Mouse (Mus musculus) small intestine, adult 2 months (tissue): ENCODE measurements around the gene Gfpt1. TPM values are rescaled to one million over a fixed set of nuclear protein-coding genes. Genes with fewer than 3 reads are reported as not detected.
"Not testable (repeated sequence)": the region's sequence is repeated elsewhere in the genome, so short reads cannot be mapped to it uniquely, and the experiment has no call there.

Source experiments
- H3K27ac ChIP-seq: fragments of 200-500 bp; 2 replicates; pipeline ENCODE4 v1.5.1; 2012; ENCODE audit warnings: low read depth, low read length, control low read depth, inconsistent platforms; ENCODE audit not compliant: insufficient read depth
- H3K27me3 ChIP-seq: fragments of 200-500 bp; 2 replicates; pipeline ENCODE4 v1.6.1; 2012; ENCODE audit warnings: mild to moderate bottlenecking, moderate library complexity, low read length, inconsistent platforms; ENCODE audit not compliant: control insufficient read depth, insufficient read depth
- H3K36me3 ChIP-seq: fragments of 200-500 bp; 2 replicates; pipeline ENCODE4 v1.6.1; 2012; ENCODE audit warnings: mild to moderate bottlenecking, low read length, control low read depth, inconsistent platforms; ENCODE audit not compliant: control insufficient read depth, insufficient read depth
- H3K4me1 ChIP-seq: fragments of 200-500 bp; 2 replicates; pipeline ENCODE4 v1.6.1; 2012; ENCODE audit warnings: low read length, inconsistent platforms, mixed read lengths; ENCODE audit not compliant: control insufficient read depth, insufficient read depth, insufficient read length
- H3K4me3 ChIP-seq: fragments of 200-500 bp; 2 replicates; pipeline ENCODE4 v1.5.1; 2012; ENCODE audit warnings: low read depth, mild to moderate bottlenecking, control low read depth, inconsistent platforms, low read length, moderate library complexity
- CTCF ChIP-seq: fragments of 200-500 bp; IDR thresholded peaks from 2 replicates; pipeline ENCODE4 v1.5.1; 2012; ENCODE audit warnings: low read depth, mild to moderate bottlenecking, control low read depth, inconsistent platforms, low read length, moderate library complexity, mixed read lengths; ENCODE audit not compliant: insufficient replicate concordance, insufficient read length; ENCODE audit errors: extremely low read depth
- POLR2A ChIP-seq: fragments of 200-500 bp; IDR thresholded peaks from 2 replicates; pipeline ENCODE4 v1.6.1; 2012; ENCODE audit warnings: low read depth, mild to moderate bottlenecking, control low read depth, inconsistent platforms, low read length, moderate library complexity
- WGBS: fragments of 180-500 bp; shearing (Covaris S2); methylation state at CpG from one replicate; pipeline ENCODE4 v1.1.7; 2018; 5-methylcytosine and 5-hydroxymethylcytosine counted together
- polyA plus RNA-seq: library from polyadenylated mRNA; depleted of rRNA; stranded (reverse); fragments of >200 nt; gene quantifications from 2 replicates; pipeline ENCODE4 v1.2.3, GENCODE M21; 2012

Gene Gfpt1
- polyA plus RNA-seq, 1 experiment = 16.0 TPM

DNA sequence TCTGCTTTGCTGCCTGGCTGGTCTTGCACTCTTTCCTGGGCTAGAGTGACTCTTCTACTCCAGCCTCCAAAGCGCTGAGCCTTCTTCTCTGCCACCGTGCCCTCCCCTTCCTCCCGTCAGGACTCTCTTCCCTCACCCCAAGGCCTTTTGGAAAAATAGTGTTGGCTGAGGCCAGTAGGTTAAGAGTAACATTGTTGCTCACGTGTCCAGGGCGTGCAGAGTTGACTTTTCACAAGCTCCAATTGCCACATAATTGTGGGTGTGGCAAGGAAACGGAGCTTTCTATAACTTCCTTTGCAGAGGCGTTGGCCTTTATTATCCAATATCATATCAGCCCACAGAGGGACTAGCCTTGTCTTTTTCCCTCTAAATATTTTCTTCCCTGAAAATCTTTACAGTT is 15.7 kb upstream of the Gfpt1 start:
- H3K27me3 ChIP-seq = no peaks in the 10 kb centered on the region
- peak overlapping the region; percentile 57 for H3K27ac ChIP-seq
- peaks cover 24% of the 10 kb centered on the region for H3K36me3 ChIP-seq
- TF ChIP-seq CTCF (no peak), POLR2A (no peak)
- peaks cover 25% of the 10 kb centered on the region; the same call in 1 of the 2 replicates for H3K4me1 ChIP-seq
- WGBS = 25% methylated on average over 7 of the region's 7 CpGs
- no peak overlapping the region for H3K4me3 ChIP-seq

DNA sequence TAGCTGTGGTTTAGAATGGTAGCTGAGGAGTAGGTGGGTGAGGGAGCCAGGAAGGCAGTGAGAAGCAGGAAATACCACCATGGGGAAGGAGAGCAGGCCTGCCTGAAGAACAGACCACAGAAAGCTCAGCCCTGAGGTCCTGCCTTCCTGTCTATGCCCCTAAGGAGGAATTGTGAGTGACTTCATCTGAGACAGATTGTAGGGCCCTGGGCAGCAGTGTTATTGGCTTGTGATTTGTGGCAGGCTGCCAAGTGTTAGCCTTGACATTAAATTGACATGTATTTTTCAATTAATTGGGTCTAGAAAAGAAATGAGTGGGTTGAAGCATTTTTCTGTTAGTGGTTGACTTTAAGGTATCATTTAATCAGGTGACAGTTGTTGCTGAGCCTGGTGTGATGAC is 13.8 kb upstream of the Gfpt1 start:
- H3K27ac ChIP-seq = no peak overlapping the region
- TF ChIP-seq CTCF (no peak), POLR2A (no peak)
- H3K4me3 ChIP-seq = no peak overlapping the region
- H3K36me3 ChIP-seq = peaks cover 13% of the 10 kb centered on the region
- no peaks in the 10 kb centered on the region for H3K27me3 ChIP-seq
- H3K4me1 ChIP-seq = peaks cover 36% of the 10 kb centered on the region; the same call in 1 of the 2 replicates

DNA sequence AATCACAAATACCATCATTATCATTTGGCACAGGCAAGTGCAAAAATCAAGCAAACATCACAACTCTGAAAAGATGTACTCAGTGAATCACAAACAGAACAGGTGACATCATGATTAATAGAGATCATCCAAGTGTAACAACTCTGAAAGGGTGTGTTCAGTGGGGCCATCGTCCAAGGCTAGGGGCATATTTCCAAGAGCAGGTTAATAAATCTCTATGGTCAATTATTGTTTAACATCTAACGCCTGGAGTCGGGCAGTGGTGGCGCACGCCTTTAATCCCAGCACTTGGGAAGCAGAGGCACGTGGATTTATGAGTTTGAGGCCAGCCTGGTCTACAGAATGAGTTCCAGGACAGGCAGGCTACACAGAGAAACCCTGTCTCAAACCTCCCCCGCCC is 11.3 kb upstream of the Gfpt1 start:
- not testable (repeated sequence) for H3K36me3 ChIP-seq, H3K4me3 ChIP-seq, H3K27me3 ChIP-seq
- WGBS = 25% methylated on average over 7 of the region's 7 CpGs
- H3K4me1 ChIP-seq = peaks cover 44% of the 10 kb centered on the region; the same call in 1 of the 2 replicates
- peak overlapping the region; percentile 57; the same call in 1 of the 2 replicates for H3K27ac ChIP-seq

DNA sequence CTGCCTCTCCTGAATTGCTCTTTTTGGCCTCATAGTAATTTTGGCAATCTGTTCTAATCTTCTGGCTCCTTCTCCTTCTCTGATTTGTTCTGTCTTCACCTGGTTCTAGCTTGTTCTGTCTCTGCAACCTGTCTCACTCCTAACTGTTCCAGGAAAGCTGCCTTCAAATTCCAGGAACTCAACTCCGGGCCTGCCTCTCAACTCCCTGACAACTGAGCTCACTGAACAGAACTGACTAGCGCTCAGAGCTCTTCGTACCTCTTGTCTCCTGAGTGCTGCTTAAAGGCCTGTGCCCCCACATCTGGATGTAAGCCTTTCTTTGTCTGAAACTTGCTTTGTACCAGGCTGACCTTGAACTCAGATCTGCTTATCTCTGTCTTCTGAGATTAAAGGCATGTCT is 10.2 kb upstream of the Gfpt1 start:
- TF ChIP-seq CTCF (no peak), POLR2A (no peak)
- Histone ChIP-seq H3K36me3 (no peaks in the 10 kb centered on the region), H3K27me3 (no peaks in the 10 kb centered on the region), H3K4me3 (no peak overlapping the region), H3K4me1 (peaks cover 41% of the 10 kb centered on the region; the same call in 1 of the 2 replicates), H3K27ac (no peak overlapping the region)
- 90% methylated on average over 3 of the region's 3 CpGs for WGBS

DNA sequence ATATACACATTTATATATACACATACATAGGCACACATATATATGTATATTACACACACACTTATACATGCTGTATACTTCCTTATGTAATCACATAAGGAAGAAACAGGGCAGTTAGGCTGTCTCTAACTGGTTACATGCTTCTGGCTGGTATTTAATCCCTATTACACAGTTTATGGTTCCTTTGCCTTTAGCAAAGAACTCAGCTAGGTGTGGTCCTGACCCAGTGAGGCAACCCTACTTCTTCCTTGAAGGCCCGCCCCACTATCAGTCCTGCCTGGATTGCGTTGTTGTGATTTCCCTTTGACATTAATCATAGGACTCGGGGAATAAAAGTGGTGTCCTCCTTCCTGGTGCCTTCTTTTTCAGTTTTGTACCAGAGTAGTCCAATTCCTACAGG is 8.3 kb upstream of the Gfpt1 start:
- H3K27ac ChIP-seq = peak overlapping the region; percentile 93
- peaks cover 41% of the 10 kb centered on the region; the same call in 1 of the 2 replicates for H3K4me1 ChIP-seq
- H3K4me3 ChIP-seq = no peak overlapping the region
- WGBS = 34% methylated on average over 3 of the region's 3 CpGs
- no peaks in the 10 kb centered on the region for H3K27me3 ChIP-seq
- TF ChIP-seq POLR2A = no peak
- no peak for TF ChIP-seq CTCF
- no peaks in the 10 kb centered on the region for H3K36me3 ChIP-seq

DNA sequence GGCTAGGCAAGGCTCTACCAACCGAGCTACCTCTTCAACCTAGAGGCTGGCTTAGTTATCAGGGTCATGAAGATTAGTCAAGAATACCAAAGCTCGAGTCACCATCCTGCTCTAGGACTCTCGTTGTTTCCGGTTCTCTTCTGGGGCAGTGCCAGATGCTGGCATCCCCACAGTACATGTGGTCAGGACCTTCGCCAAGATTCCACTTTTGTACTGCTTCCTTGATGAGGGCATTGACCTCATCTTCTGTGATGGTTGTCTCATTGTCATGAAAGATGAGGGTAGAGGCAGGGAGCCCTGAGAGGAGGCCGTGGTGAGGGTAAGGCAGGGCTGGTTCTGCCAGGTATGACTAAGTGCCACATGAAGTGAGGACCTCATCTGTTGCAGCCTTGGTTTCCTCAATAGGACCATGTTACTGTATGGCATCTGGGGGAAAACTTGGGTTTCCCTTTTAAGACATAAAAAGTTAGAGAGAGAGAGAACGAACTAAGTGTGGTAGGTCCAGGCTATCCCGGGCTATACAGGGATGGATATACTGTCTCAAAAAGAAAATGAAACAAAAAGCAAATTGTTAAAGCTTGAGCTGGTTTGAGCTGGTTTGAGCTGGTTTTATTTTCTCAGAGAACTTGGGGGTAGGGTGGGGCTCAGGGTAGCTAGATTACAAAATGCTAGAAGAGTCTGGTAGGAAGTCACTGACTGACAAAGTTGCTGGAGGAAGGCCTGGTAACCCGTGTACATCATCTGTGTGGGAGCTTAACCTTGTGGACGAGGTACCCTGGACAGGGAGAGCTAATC is 4.6 kb upstream of the Gfpt1 start:
- Histone ChIP-seq H3K36me3 (no peaks in the 10 kb centered on the region), H3K27ac (peak overlapping the region; percentile 28; the same call in 1 of the 2 replicates), H3K4me3 (no peak overlapping the region), H3K4me1 (peaks cover 27% of the 10 kb centered on the region; the same call in 1 of the 2 replicates), H3K27me3 (no peaks in the 10 kb centered on the region)
- WGBS = 44% methylated on average over 10 of the region's 10 CpGs
- TF ChIP-seq CTCF (no peak), POLR2A (no peak)

DNA sequence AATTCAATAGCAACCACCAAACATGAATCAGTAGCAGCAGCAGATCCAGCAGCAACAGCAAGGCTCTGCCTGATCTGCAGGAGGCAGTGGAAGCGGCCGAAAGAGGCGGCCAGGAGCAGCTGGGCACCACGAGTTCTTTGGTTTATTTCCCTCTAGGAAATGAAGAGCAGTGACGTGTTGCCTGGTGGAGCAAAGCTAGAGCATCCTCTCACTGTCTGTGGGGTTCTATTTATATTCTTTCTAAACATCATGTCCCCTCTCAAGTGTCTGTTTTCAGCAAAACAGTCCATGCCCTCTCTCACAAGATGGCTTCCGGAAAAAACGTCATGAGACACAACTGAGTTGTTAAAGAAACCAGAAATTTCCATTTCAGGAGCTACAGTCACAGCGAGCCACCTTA is 3.5 kb upstream of the Gfpt1 start:
- TF ChIP-seq CTCF = no peak
- no peak for TF ChIP-seq POLR2A
- H3K27me3 ChIP-seq = no peaks in the 10 kb centered on the region
- no peak overlapping the region for H3K4me3 ChIP-seq
- H3K27ac ChIP-seq = no peak overlapping the region
- H3K36me3 ChIP-seq = no peaks in the 10 kb centered on the region
- WGBS = 87% methylated on average over 8 of the region's 8 CpGs
- peaks cover 24% of the 10 kb centered on the region; the same call in 1 of the 2 replicates for H3K4me1 ChIP-seq
